Mouse (Mus musculus): Measurements from ENCODE around the gene Tmem50a. TPM values are rescaled to one million over a fixed set of nuclear protein-coding genes. Genes with fewer than 3 reads are reported as not detected.

Gene Tmem50a
- polyA plus RNA-seq, 1 experiment: 115 TPM

DNA sequence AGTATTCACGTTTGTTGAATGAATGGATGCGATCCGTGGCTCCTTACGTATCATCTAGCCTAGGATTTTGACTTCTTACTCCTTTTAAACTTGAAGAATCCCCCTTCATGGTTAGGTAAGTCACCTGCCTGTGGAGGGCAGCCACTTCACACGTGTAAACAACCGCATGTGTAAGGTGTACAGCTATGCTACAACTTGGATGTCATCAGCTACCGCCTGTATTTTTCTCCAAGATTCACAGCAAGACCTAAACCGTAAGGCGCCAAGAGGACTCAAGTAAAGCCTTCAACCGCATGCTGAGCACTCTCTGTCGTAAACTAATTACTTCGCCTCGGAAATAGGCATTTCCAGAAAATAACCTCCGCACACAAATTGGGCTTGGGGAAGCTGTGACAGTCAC lies 62.9 kb downstream of the Tmem50a start:
- H3K27me3 ChIP-seq (replicated peaks; ENCODE audit: control insufficient read depth, insufficient read depth, low read length): no peaks in the 10 kb centered on the region
- H3K4me3 ChIP-seq (ENCODE audit: insufficient read depth, low read depth, low read length): peak overlapping the region; percentile 30; the same call in 1 of the 2 replicates
- no peak for DNase-seq
- H3K27ac ChIP-seq (ENCODE audit: insufficient read depth, low read depth, low read length): no peak overlapping the region
- peaks cover 4% of the 10 kb centered on the region; the same call in 1 of the 2 replicates for H3K4me1 ChIP-seq (ENCODE audit: control insufficient read depth, insufficient read depth, low read length)
- H3K36me3 ChIP-seq (ENCODE audit: control insufficient read depth, insufficient read depth, low read length): no peaks in the 10 kb centered on the region
- TF ChIP-seq CTCF (conservative IDR thresholded peaks at IDR 0.05; ENCODE audit: insufficient read depth, insufficient read length, low read depth, low read length) (no peak), POLR2A (IDR thresholded peaks at IDR 0.05; ENCODE audit: low read depth, low read length) (no peak)
- WGBS: 20% methylated on average over 14 of the region's 14 CpGs

DNA sequence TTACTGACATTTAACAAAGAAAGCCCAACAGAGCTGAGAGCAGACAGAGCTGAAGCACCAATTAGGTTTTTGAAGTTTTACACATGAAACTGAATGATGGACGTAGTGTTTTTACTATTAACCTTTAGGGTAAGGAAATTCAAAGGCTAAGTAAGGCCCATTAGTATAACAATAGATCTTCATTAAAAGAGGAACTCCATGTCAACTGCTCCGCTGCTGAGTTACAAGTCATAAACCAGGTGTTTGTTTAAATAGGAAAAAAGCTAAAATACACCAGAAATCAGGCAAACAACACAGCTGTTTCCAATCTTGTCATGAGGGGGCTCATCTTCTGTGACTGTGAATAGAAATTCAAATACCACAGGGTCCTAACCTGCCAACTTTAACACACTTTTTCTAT lies 63.6 kb downstream of the Tmem50a start:
- peaks cover 4% of the 10 kb centered on the region; the same call in 1 of the 2 replicates for H3K4me1 ChIP-seq (ENCODE audit: control insufficient read depth, insufficient read depth, low read length)
- WGBS: 72% methylated on average over 2 of the region's 2 CpGs
- H3K27me3 ChIP-seq (replicated peaks; ENCODE audit: control insufficient read depth, insufficient read depth, low read length): no peaks in the 10 kb centered on the region
- no peaks in the 10 kb centered on the region for H3K36me3 ChIP-seq (ENCODE audit: control insufficient read depth, insufficient read depth, low read length)
- H3K4me3 ChIP-seq (ENCODE audit: insufficient read depth, low read depth, low read length): no peak overlapping the region
- no peak overlapping the region for H3K27ac ChIP-seq (ENCODE audit: insufficient read depth, low read depth, low read length)
- no peak for TF ChIP-seq CTCF (conservative IDR thresholded peaks at IDR 0.05; ENCODE audit: insufficient read depth, insufficient read length, low read depth, low read length)
- no peak for TF ChIP-seq POLR2A (IDR thresholded peaks at IDR 0.05; ENCODE audit: low read depth, low read length)
- no peak for DNase-seq

DNA sequence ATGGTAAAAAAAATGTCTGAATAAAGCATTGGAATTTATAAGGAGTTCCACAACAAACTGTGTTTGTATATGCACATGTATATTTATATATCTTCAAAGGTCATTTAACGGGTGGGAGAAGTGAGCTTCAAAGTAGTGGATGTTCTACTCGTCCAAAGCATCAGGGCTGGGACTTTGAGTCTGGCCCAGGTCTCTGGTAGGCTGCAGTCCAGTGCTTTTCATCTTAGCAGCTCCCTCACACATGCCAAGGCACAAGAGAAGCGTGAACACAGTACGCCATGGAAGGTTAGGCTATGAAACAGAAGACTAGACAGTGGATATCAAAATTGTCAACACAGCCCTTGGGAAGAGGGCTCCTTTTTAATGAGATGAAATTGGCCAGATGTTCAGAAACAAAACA lies 64.3 kb downstream of the Tmem50a start:
- Histone ChIP-seq H3K4me1 (ENCODE audit: control insufficient read depth, insufficient read depth, low read length) (peaks cover 6% of the 10 kb centered on the region), H3K36me3 (ENCODE audit: control insufficient read depth, insufficient read depth, low read length) (no peaks in the 10 kb centered on the region), H3K4me3 (ENCODE audit: insufficient read depth, low read depth, low read length) (no peak overlapping the region), H3K27me3 (replicated peaks; ENCODE audit: control insufficient read depth, insufficient read depth, low read length) (no peaks in the 10 kb centered on the region), H3K27ac (ENCODE audit: insufficient read depth, low read depth, low read length) (no peak overlapping the region)
- no peak for TF ChIP-seq POLR2A (IDR thresholded peaks at IDR 0.05; ENCODE audit: low read depth, low read length)
- no peak for TF ChIP-seq CTCF (conservative IDR thresholded peaks at IDR 0.05; ENCODE audit: insufficient read depth, insufficient read length, low read depth, low read length)
- no peak for DNase-seq
- WGBS: 61% methylated on average over 4 of the region's 4 CpGs

Other genes starting within 250 kb of the Tmem50a start
- 4.6 and 4.7 TPM in 2 replicates for gene Man1c1, start 210.7 kb downstream of the Tmem50a start, polyA plus RNA-seq (2012; rRNA removed)
- gene Ldlrap1, start 147.0 kb downstream of the Tmem50a start, polyA plus RNA-seq (2012; rRNA removed): 21.8 and 22.0 TPM in 2 replicates
- gene Maco1, start 61.7 kb downstream of the Tmem50a start, polyA plus RNA-seq (2012; rRNA removed): 8.5 and 10.8 TPM in 2 replicates
- 0.09 TPM in 1 of 2 replicates, not detected in the other for gene Rhd, start 50.5 kb downstream of the Tmem50a start, polyA plus RNA-seq (2012; rRNA removed)
- gene Rsrp1, start 8.6 kb upstream of the Tmem50a start, polyA plus RNA-seq (2012; rRNA removed): 172 and 319 TPM in 2 replicates
- gene Syf2, start 15.9 kb upstream of the Tmem50a start, polyA plus RNA-seq (2012; rRNA removed): 25.5 and 34.3 TPM in 2 replicates
- 0.65 and 1.4 TPM in 2 replicates for gene Runx3, start 205.6 kb upstream of the Tmem50a start, polyA plus RNA-seq (2012; rRNA removed)